Mouse (Mus musculus) CH12.LX (cell line): ENCODE results near the gene Hps4.

Experiments used
- CTCF ChIP-seq, 2 experiments: IDR thresholded peaks in 1 of 2; conservative IDR thresholded peaks in 1 of 2; 2 replicates each; pipeline ENCODE4 v1.5.1; 2011 to 2012; ENCODE audit warnings: low read depth in 2 of 2, low read length in 2 of 2, improper control_type of control experiment in 1 of 2, inconsistent platforms in 1 of 2, mild to moderate bottlenecking in 1 of 2, moderate library complexity in 1 of 2
- ELF1 ChIP-seq: IDR thresholded peaks from 2 replicates; pipeline ENCODE4 v1.6.1; 2014; ENCODE audit warnings: low read depth, mild to moderate bottlenecking, inconsistent platforms, low read length, improper control_type of control experiment
- POLR2A ChIP-seq: IDR thresholded peaks from 2 replicates; pipeline ENCODE4 v1.6.1; 2011; ENCODE audit warnings: low read depth, mild to moderate bottlenecking, improper control_type of control experiment, low read length
- RCOR1 ChIP-seq: conservative IDR thresholded peaks from 2 replicates; pipeline ENCODE4 v1.6.1; 2012; ENCODE audit warnings: low read depth, mild to moderate bottlenecking, inconsistent platforms, low read length, improper control_type of control experiment
- TCF12 ChIP-seq: IDR thresholded peaks from 2 replicates; pipeline ENCODE4 v1.6.1; 2014; ENCODE audit warnings: low read depth, mild to moderate bottlenecking, inconsistent platforms, low read length, improper control_type of control experiment
- UBTF ChIP-seq: IDR thresholded peaks from 2 replicates; pipeline ENCODE4 v1.6.1; 2012; ENCODE audit warnings: low read depth, mild to moderate bottlenecking, inconsistent platforms, low read length, improper control_type of control experiment, moderate library complexity
- USF2 ChIP-seq: conservative IDR thresholded peaks from 2 replicates; pipeline ENCODE4 v1.6.1; 2011; ENCODE audit warnings: low read depth, low read length, improper control_type of control experiment

DNA sequence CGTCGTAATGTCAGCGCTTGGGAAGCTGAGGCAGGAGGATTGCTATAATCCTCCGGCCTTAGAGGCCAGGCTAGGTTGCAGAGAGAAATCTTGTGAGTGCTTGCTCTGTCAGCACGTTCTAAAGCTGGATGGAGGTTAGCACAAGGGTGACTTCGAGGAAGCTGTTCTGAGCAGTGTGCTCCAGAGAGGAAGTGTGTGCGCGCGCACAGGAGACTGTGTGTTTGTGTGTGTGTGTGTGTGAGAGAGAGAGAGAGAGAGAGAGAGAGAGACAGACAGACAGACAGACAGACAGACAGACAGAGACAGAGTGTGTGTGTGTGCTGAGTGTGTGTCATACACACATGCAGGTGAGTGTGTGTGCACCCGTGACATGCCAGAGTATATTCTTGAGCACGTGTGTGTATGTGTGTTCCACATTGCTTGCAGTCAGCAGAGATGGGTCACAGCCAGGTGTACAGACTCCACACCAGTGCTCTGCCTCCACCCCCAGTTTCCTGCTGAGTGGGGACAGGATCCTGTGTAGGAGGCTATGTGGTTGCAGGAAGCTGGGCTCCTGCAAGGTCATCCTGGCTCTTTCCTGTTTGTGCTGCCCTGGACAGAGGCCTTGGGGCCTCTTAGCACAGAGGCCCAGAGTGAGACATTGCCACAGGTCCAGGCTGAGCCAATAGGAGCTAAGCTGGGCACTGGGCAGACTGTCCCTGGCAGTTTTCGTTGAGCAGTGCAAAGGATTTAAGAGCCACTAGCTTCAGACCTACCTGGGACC lies 44.5 kb upstream of the Hps4 start:
- TF ChIP-seq ELF1, result no peak
- no peak for TF ChIP-seq POLR2A
- no peak for TF ChIP-seq USF2
- TF ChIP-seq UBTF, result no peak
- no peak for TF ChIP-seq TCF12
- TF ChIP-seq RCOR1, result no peak
- no peak for TF ChIP-seq CTCF (conservative IDR thresholded peaks at IDR 0.05 in 1 of 2, IDR thresholded peaks at IDR 0.05 in 1 of 2; ENCODE audit: low read depth in 2 of 2, low read length in 2 of 2)
